Mouse (Mus musculus) brown adipose tissue, adult 24 weeks (tissue): ENCODE measurements around the gene Extl1. TPM values are rescaled to one million over a fixed set of nuclear protein-coding genes. Genes with fewer than 3 reads are reported as not detected.

Experiments
- polyA plus RNA-seq: library from polyadenylated mRNA; stranded (reverse); fragments of >200 nt; gene quantifications from 2 replicates; pipeline ENCODE4 v1.2.4, GENCODE M21; 2012; ENCODE audit not compliant: missing spikeins, insufficient read depth, insufficient read length

Extl1 gene
- polyA plus RNA-seq, 1 experiment: 0.52 TPM

Other genes starting within 250 kb of the Extl1 start
- 4.9 and 10.0 TPM in 2 replicates for gene Cep85, start 196.7 kb downstream of the Extl1 start, polyA plus RNA-seq
- not detected in 2 replicates for gene Gm7534, start 180.8 kb downstream of the Extl1 start, polyA plus RNA-seq
- gene Catsper4, start 156.5 kb downstream of the Extl1 start, polyA plus RNA-seq: not detected in 2 replicates
- gene Cnksr1, start 145.5 kb downstream of the Extl1 start, polyA plus RNA-seq: 0.63 TPM in 1 of 2 replicates, not detected in the other
- gene E130218I03Rik, start 140.2 kb downstream of the Extl1 start, polyA plus RNA-seq: not detected in 2 replicates
- 2.8 and 3.1 TPM in 2 replicates for gene Zfp593, start 138.3 kb downstream of the Extl1 start, polyA plus RNA-seq
- not detected in 2 replicates for gene Gm30191, start 136.9 kb downstream of the Extl1 start, polyA plus RNA-seq
- gene Grrp1, start 129.7 kb downstream of the Extl1 start, polyA plus RNA-seq: 2.5 and 2.8 TPM in 2 replicates
- gene Pdik1l, start 96.0 kb downstream of the Extl1 start, polyA plus RNA-seq: 5.0 and 7.8 TPM in 2 replicates
- gene Trim63, start 68.7 kb downstream of the Extl1 start, polyA plus RNA-seq: 1.2 and 2.4 TPM in 2 replicates
- gene Slc30a2, start 40.7 kb downstream of the Extl1 start, polyA plus RNA-seq: not detected in 2 replicates
- gene Pafah2, start 12.5 kb upstream of the Extl1 start, polyA plus RNA-seq: 12.3 and 17.4 TPM in 2 replicates
- 3.3 and 8.3 TPM in 2 replicates for gene Stmn1, start 84.5 kb upstream of the Extl1 start, polyA plus RNA-seq
- gene Paqr7, start 112.8 kb upstream of the Extl1 start, polyA plus RNA-seq: 5.9 and 7.6 TPM in 2 replicates
- not detected in 2 replicates for gene Aunip, start 127.1 kb upstream of the Extl1 start, polyA plus RNA-seq
- 89.6 and 106 TPM in 2 replicates for gene Mtfr1l, start 151.5 kb upstream of the Extl1 start, polyA plus RNA-seq
- 3.6 and 4.5 TPM in 2 replicates for gene Selenon, start 168.3 kb upstream of the Extl1 start, polyA plus RNA-seq